Mouse (Mus musculus): ENCODE measurements at regions not wholly inside any gene's neighbourhood (a gene's known extent, or its start where the extent isn't known, plus 50 kb on each side); places are given as distances from the start of the nearest gene placed in this dataset.
A peak's percentile ranks its signal among the peaks of the same experiment; 100 is the strongest.

GRCm38 (mm10) chr3:60412206-60412605, 60.4 kb upstream of the Mbnl1 start:
- DNase-seq (ENCODE audit: low spot score in 2 of 2) = no peak

- peak in 1 of 2 experiments; percentile 30 for DNase-seq (ENCODE audit: low spot score in 2 of 2)
Measured at GRCm38 (mm10) chr3:60413749-60414148, 58.9 kb upstream of the Mbnl1 start.

- no peak for DNase-seq (ENCODE audit: low spot score in 2 of 2)
Measured at GRCm38 (mm10) chr3:60417001-60417400, 55.6 kb upstream of the Mbnl1 start.

- DNase-seq (ENCODE audit: low spot score in 2 of 2) = no peak
Measured at GRCm38 (mm10) chr3:60418652-60419051, 54.0 kb upstream of the Mbnl1 start.

- no peak for DNase-seq (ENCODE audit: low spot score in 2 of 2)
Measured at GRCm38 (mm10) chr3:60419216-60419615, 53.4 kb upstream of the Mbnl1 start.

Measured in spleen, postnatal 10 days (tissue).